Mouse (Mus musculus): ENCODE measurements around the gene Nepn. TPM values are rescaled to one million over a fixed set of nuclear protein-coding genes. Genes with fewer than 3 reads are reported as not detected.

Nepn gene
- polyA plus RNA-seq, 1 experiment from 2014 or later = not detected

DNA sequence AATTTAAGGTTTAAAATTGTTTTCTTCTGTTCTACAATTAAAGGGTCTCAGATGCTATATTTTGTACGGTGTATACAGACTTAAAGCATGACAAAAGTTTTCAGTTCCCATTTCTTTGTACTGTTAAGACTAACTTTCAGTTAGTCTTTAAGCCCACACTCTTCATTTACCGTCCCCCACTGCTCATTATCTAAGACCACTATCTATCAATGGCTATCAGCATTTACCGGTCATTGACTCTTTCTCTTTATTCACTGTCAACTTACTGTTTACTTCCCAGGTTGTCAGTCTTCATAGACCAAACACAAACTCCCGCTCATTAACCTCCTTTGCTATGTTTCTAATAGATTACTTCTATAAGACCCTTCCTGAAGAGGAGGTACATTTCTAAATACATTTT, 1.6 kb upstream of the Nepn start:
- ATAC-seq (ENCODE audit: insufficient number of reproducible peaks, low FRiP score, low TSS enrichment, low read depth) = no peak
- WGBS = 78% methylated on average over 4 of the region's 4 CpGs
- Histone ChIP-seq H3K36me3 (ENCODE audit: control insufficient read depth, insufficient read depth, low read length) (no peaks in the 10 kb centered on the region), H3K4me2 (ENCODE audit: low read depth, severe bottlenecking) (no peak overlapping the region), H3K9ac (ENCODE audit: low read length) (no peak overlapping the region), H3K4me3 (ENCODE audit: low read depth, low read length) (no peak overlapping the region), H3K9me3 (ENCODE audit: control insufficient read depth, low read length) (no peaks in the 10 kb centered on the region), H3K27ac (replicated peaks; ENCODE audit: low read depth, low read length) (no peak overlapping the region), H3K27me3 (ENCODE audit: control insufficient read depth, insufficient read depth, low read length) (no peaks in the 10 kb centered on the region), H3K4me1 (ENCODE audit: control insufficient read depth, insufficient read depth, low read length) (peaks cover 7% of the 10 kb centered on the region; the same call in 1 of the 2 replicates)
- no peak for DNase-seq (ENCODE audit: low spot score)

DNA sequence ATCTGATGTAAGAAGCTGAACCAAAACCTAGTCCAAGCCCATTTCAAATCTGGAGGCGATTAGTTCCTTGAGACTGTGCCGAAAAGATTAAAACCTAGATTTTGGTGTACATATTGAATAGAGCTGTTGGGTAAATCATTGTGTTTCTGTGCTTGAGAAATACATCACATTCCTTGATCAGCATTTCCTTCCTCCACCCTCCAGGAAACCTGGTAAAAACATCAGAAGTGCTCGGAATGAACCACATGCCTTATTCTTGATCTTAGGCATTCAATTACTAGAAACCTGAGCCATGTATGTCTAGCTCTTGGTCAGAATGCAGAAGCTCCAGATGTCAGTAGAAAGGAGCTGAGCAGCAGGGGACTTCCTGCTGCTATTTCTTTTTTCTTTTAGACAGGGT, 666 bp downstream of the Nepn start:
- WGBS = 53% methylated on average over 3 of the region's 3 CpGs
- Histone ChIP-seq H3K36me3 (ENCODE audit: control insufficient read depth, insufficient read depth, low read length) (no peaks in the 10 kb centered on the region), H3K9ac (ENCODE audit: low read length) (no peak overlapping the region), H3K4me1 (ENCODE audit: control insufficient read depth, insufficient read depth, low read length) (0 out of 2 replicates have a peak, but pooled peaks cover 3% of the 10 kb centered on the region), H3K4me3 (ENCODE audit: low read depth, low read length) (no peak overlapping the region), H3K4me2 (ENCODE audit: low read depth, severe bottlenecking) (no peak overlapping the region), H3K27me3 (ENCODE audit: control insufficient read depth, insufficient read depth, low read length) (no peaks in the 10 kb centered on the region), H3K27ac (replicated peaks; ENCODE audit: low read depth, low read length) (no peak overlapping the region), H3K9me3 (ENCODE audit: control insufficient read depth, low read length) (no peaks in the 10 kb centered on the region)
- DNase-seq (ENCODE audit: low spot score) (no peak), ATAC-seq (ENCODE audit: insufficient number of reproducible peaks, low FRiP score, low TSS enrichment, low read depth) (no peak)

DNA sequence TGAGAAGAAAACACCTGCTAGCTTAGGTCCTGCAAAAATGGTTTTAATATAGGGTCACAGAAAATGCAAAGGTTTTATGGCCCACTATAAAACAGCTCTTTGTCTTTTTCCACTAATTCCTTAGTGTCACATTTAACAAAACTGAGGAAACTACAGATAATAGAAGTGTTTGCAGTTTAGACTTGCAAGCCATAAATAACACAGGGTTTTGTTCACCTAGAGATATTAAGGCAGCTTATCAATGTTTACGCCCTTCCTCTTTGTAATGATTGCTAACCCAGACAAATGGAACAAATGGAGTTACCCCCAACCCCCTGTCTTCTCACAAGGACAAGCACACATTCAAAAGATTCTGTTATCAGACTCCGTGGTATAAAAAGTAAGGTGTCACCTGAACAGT, 2.4 kb downstream of the Nepn start:
- H3K4me3 ChIP-seq (ENCODE audit: low read depth, low read length) = no peak overlapping the region
- no peak overlapping the region for H3K27ac ChIP-seq (replicated peaks; ENCODE audit: low read depth, low read length)
- DNase-seq (ENCODE audit: low spot score) (no peak), ATAC-seq (ENCODE audit: insufficient number of reproducible peaks, low FRiP score, low TSS enrichment, low read depth) (no peak)
- H3K36me3 ChIP-seq (ENCODE audit: control insufficient read depth, insufficient read depth, low read length) = no peaks in the 10 kb centered on the region
- 86% methylated on average over 2 of the region's 2 CpGs for WGBS
- no peaks in the 10 kb centered on the region for H3K27me3 ChIP-seq (ENCODE audit: control insufficient read depth, insufficient read depth, low read length)
- H3K9me3 ChIP-seq (ENCODE audit: control insufficient read depth, low read length) = no peaks in the 10 kb centered on the region
- H3K4me2 ChIP-seq (ENCODE audit: low read depth, severe bottlenecking) = no peak overlapping the region
- H3K9ac ChIP-seq (ENCODE audit: low read length) = no peak overlapping the region
- H3K4me1 ChIP-seq (ENCODE audit: control insufficient read depth, insufficient read depth, low read length) = 0 out of 2 replicates have a peak, but pooled peaks cover 3% of the 10 kb centered on the region

GRCm38 (mm10) chr10:52396647-52397046, 7.9 kb downstream of the Nepn start:
- no peaks in the 10 kb centered on the region for H3K27me3 ChIP-seq (ENCODE audit: control insufficient read depth, insufficient read depth, low read length)
- WGBS = 89% methylated on average over 3 of the region's 3 CpGs
- no peaks in the 10 kb centered on the region for H3K36me3 ChIP-seq (ENCODE audit: control insufficient read depth, insufficient read depth, low read length)
- no peaks in the 10 kb centered on the region for H3K9me3 ChIP-seq (ENCODE audit: control insufficient read depth, low read length)
- no peak overlapping the region for H3K4me2 ChIP-seq (ENCODE audit: low read depth, severe bottlenecking)
- DNase-seq (ENCODE audit: low spot score) (no peak), ATAC-seq (ENCODE audit: insufficient number of reproducible peaks, low FRiP score, low TSS enrichment, low read depth) (no peak)
- no peaks in the 10 kb centered on the region for H3K4me1 ChIP-seq (ENCODE audit: control insufficient read depth, insufficient read depth, low read length)
- no peak overlapping the region for H3K9ac ChIP-seq (ENCODE audit: low read length)
- H3K27ac ChIP-seq (replicated peaks; ENCODE audit: low read depth, low read length) = no peak overlapping the region
- H3K4me3 ChIP-seq (ENCODE audit: low read depth, low read length) = no peak overlapping the region

- no peaks in the 10 kb centered on the region for H3K27me3 ChIP-seq (ENCODE audit: control insufficient read depth, insufficient read depth, low read length)
- no peaks in the 10 kb centered on the region for H3K4me1 ChIP-seq (ENCODE audit: control insufficient read depth, insufficient read depth, low read length)
- H3K36me3 ChIP-seq (ENCODE audit: control insufficient read depth, insufficient read depth, low read length) = no peaks in the 10 kb centered on the region
- H3K4me3 ChIP-seq (ENCODE audit: low read depth, low read length) = no peak overlapping the region
- H3K27ac ChIP-seq (replicated peaks; ENCODE audit: low read depth, low read length) = no peak overlapping the region
- ATAC-seq (ENCODE audit: insufficient number of reproducible peaks, low FRiP score, low TSS enrichment, low read depth) (no peak), DNase-seq (ENCODE audit: low spot score) (no peak)
- 85% methylated on average over 2 of the region's 2 CpGs for WGBS
- no peak overlapping the region for H3K9ac ChIP-seq (ENCODE audit: low read length)
- H3K4me2 ChIP-seq (ENCODE audit: low read depth, severe bottlenecking) = no peak overlapping the region
- no peaks in the 10 kb centered on the region for H3K9me3 ChIP-seq (ENCODE audit: control insufficient read depth, low read length)
These were observed 9.9 kb downstream of the Nepn start for GRCm38 (mm10) chr10:52398715-52399114.

DNA sequence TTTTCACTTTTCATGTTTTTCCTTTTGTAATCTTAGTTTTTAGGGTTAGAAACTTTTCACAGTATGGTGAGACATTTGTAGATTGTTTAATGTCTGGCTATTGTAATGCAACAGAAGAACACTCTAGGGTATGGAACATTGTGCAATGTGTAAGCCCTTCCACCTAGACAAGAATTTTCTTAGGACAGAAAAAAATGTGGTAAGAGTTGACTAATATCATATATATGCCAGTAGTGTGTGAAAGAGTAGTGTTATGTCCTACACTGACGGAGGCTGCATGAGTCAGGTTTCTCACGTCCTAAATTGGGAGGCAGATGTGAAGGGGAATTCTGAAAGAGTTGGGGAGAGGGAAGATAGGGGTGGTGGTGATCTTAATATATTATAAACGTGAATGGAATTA, 10.9 kb downstream of the Nepn start:
- no peak for DNase-seq (ENCODE audit: low spot score)
- Histone ChIP-seq H3K4me2 (ENCODE audit: low read depth, severe bottlenecking) (no peak overlapping the region), H3K27ac (replicated peaks; ENCODE audit: low read depth, low read length) (no peak overlapping the region), H3K27me3 (ENCODE audit: control insufficient read depth, insufficient read depth, low read length) (no peaks in the 10 kb centered on the region), H3K36me3 (ENCODE audit: control insufficient read depth, insufficient read depth, low read length) (no peaks in the 10 kb centered on the region), H3K9ac (ENCODE audit: low read length) (no peak overlapping the region), H3K4me3 (ENCODE audit: low read depth, low read length) (no peak overlapping the region), H3K9me3 (ENCODE audit: control insufficient read depth, low read length) (no peaks in the 10 kb centered on the region), H3K4me1 (ENCODE audit: control insufficient read depth, insufficient read depth, low read length) (no peaks in the 10 kb centered on the region)
- no peak for ATAC-seq (ENCODE audit: insufficient number of reproducible peaks, low FRiP score, low TSS enrichment, low read depth)
- 71% methylated on average over 3 of the region's 3 CpGs for WGBS

DNA sequence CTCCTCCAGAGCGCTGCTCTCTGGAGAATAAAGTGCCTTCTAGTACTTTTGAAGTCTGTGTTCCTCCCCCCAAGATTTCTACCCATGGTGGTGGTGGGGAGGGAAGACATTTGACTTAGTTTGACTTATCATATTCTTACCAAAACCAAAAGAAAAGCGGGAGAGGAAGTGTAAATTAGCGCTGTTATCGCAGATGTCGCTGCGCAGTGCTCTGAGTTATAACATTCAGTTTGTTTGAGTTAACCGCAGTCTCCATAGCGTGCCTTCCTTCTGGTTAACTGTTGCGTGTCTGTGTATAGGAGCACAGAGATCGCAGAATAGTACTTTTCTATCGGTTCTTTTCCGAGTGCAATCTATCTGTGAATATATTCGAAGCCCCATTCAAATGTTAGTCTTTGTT, 16.4 kb downstream of the Nepn start:
- no peaks in the 10 kb centered on the region for H3K4me1 ChIP-seq (ENCODE audit: control insufficient read depth, insufficient read depth, low read length)
- 86% methylated on average over 13 of the region's 13 CpGs for WGBS
- DNase-seq (ENCODE audit: low spot score) (no peak), ATAC-seq (ENCODE audit: insufficient number of reproducible peaks, low FRiP score, low TSS enrichment, low read depth) (no peak)
- H3K27ac ChIP-seq (replicated peaks; ENCODE audit: low read depth, low read length) = no peak overlapping the region
- H3K36me3 ChIP-seq (ENCODE audit: control insufficient read depth, insufficient read depth, low read length) = no peaks in the 10 kb centered on the region
- H3K4me3 ChIP-seq (ENCODE audit: low read depth, low read length) = no peak overlapping the region
- no peak overlapping the region for H3K4me2 ChIP-seq (ENCODE audit: low read depth, severe bottlenecking)
- H3K27me3 ChIP-seq (ENCODE audit: control insufficient read depth, insufficient read depth, low read length) = no peaks in the 10 kb centered on the region
- H3K9me3 ChIP-seq (ENCODE audit: control insufficient read depth, low read length) = no peaks in the 10 kb centered on the region
- no peak overlapping the region for H3K9ac ChIP-seq (ENCODE audit: low read length)

GRCm38 (mm10) chr10:52407526-52407925, 18.8 kb downstream of the Nepn start:
- no peak for ATAC-seq (ENCODE audit: insufficient number of reproducible peaks, low FRiP score, low TSS enrichment, low read depth)

GRCm38 (mm10) chr10:52415020-52415419, 26.2 kb downstream of the Nepn start:
- Histone ChIP-seq H3K9me3 (ENCODE audit: control insufficient read depth, low read length) (no peaks in the 10 kb centered on the region), H3K27ac (replicated peaks; ENCODE audit: low read depth, low read length) (no peak overlapping the region), H3K27me3 (ENCODE audit: control insufficient read depth, insufficient read depth, low read length) (no peaks in the 10 kb centered on the region), H3K4me3 (ENCODE audit: low read depth, low read length) (no peak overlapping the region), H3K36me3 (ENCODE audit: control insufficient read depth, insufficient read depth, low read length) (no peaks in the 10 kb centered on the region), H3K4me2 (ENCODE audit: low read depth, severe bottlenecking) (no peak overlapping the region), H3K4me1 (ENCODE audit: control insufficient read depth, insufficient read depth, low read length) (peaks cover 7% of the 10 kb centered on the region), H3K9ac (ENCODE audit: low read length) (no peak overlapping the region)
- ATAC-seq (ENCODE audit: insufficient number of reproducible peaks, low FRiP score, low TSS enrichment, low read depth) (no peak), DNase-seq (ENCODE audit: low spot score) (no peak)
- 87% methylated on average over 2 of the region's 2 CpGs for WGBS

More at GRCm38 (mm10) chr10:52407526-52407925, 18.8 kb downstream of the Nepn start:
- H3K4me2 ChIP-seq (ENCODE audit: low read depth, severe bottlenecking) = no peak overlapping the region
- H3K4me1 ChIP-seq (ENCODE audit: control insufficient read depth, insufficient read depth, low read length) = no peaks in the 10 kb centered on the region
- no peaks in the 10 kb centered on the region for H3K36me3 ChIP-seq (ENCODE audit: control insufficient read depth, insufficient read depth, low read length)
- H3K27me3 ChIP-seq (ENCODE audit: control insufficient read depth, insufficient read depth, low read length) = no peaks in the 10 kb centered on the region
- H3K27ac ChIP-seq (replicated peaks; ENCODE audit: low read depth, low read length) = no peak overlapping the region
- DNase-seq (ENCODE audit: low spot score) = no peak
- H3K4me3 ChIP-seq (ENCODE audit: low read depth, low read length) = no peak overlapping the region
- H3K9ac ChIP-seq (ENCODE audit: low read length) = no peak overlapping the region
- no peaks in the 10 kb centered on the region for H3K9me3 ChIP-seq (ENCODE audit: control insufficient read depth, low read length)
- WGBS = 92% methylated on average over 2 of the region's 2 CpGs
